Mouse (Mus musculus) lung, postnatal 4 days (tissue): ENCODE data around the gene Tle4.

ENCODE experiments used
- DNase-seq, 2 experiments: peaks; one replicate each; pipeline ENCODE4 v3.0.0; 2021

Gene Tle4

GRCm38 (mm10) chr19:14519186-14519585 is 78.7 kb downstream of the Tle4 start:
- DNase-seq: no peak

- peak in 1 of 2 experiments; percentile 31 for DNase-seq
Observed at GRCm38 (mm10) chr19:14518438-14519044, 79.3 kb downstream of the Tle4 start.

GRCm38 (mm10) chr19:14516420-14516819 is 81.4 kb downstream of the Tle4 start:
- no peak for DNase-seq

DNA sequence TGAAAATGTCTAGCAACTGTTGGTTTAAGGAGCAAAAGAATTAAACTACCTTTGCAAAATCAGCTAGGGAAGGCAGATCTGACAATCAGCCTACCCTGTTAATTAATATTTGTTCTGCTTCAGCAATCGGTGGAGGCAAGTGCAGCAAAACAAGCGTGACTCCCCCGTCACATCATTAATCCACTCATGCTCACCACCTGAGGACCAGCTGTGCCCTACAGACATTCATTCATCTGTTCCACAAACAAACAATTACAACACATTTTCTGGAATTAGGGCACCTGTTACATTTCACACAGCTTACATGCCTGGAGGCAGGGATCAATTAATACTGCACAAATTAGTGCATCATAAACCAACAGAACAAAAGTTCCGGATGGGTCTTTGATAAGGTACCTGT is 89.0 kb downstream of the Tle4 start:
- no peak for DNase-seq

DNA sequence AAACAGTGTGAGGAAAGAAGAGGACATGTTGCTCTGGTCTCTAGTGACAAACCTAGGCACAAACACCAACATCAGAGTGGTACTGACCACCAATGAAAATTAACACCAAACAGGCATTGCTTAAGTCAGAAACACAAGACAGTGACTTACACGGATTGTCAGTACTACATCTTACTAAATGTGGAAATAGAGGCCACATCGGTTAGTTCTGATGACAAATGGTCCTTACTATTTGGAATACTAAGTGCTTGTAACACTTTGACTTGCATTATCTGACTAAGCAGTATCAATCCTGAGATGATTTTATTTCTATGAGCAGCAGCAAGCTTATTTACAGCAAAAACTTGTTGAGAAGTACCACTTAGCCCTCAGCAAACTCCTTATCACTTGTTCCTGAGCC is 89.9 kb downstream of the Tle4 start:
- DNase-seq: no peak

DNA sequence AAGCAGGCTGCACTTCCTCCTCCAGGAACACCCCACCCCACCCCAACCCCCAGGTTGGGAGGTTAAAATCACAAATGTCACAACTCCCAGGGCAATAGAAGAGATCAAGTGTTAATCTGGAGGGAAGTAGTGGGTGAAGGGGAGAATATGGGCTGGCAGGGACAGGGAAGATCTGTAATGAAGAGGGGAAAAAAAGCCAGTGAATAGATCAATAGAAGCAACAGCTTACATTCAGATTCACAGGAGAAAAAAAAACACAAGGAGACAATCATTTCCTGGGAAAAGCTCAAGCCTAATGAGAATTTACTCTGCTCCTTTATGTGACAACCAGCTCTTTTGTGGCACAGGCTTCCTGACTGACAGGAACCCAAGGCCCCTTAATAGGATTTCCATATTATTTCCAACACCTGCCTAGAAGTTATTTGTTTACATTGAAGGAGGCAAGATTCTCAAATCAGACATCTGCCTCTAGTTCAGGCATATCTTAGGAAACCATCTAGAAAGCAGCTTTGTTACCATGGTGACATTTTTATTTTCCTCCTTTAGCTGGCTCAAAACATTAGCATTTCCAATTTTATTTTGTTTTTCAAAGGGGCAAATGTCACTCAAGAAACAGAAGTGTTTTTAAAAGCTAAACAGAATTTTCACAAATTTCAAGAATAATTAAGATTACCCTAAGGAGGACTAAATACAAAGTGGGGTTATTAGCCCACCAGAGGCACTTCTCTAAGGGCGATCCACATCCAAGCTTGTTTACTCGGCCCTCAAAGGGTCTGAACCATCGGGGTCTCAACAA is 90.8 kb downstream of the Tle4 start:
- no peak for DNase-seq

- no peak for DNase-seq
Observed at GRCm38 (mm10) chr19:14505885-14506548, 91.8 kb downstream of the Tle4 start.

DNA sequence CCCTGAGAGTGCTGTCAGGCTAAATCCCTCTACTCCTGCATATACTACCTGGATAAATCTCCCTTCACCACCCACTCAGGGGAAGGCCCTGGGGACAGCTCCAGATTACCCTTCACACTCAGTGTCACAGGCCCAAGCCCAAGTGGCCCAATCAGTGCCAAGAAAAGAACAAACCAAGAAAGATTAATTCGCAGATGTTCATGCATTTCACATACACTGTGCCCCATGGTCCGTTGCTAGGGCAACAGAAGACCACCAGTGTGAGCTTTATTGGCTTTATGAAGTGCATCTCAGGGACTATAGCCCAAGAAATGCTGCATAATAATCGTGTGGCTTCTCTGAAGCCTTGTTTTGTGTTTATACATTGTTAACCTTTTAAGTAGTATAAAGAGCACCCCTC is 92.5 kb downstream of the Tle4 start:
- DNase-seq: no peak

GRCm38 (mm10) chr19:14503862-14504261 is 94.0 kb downstream of the Tle4 start:
- DNase-seq: no peak

- no peak for DNase-seq
Observed at GRCm38 (mm10) chr19:14502234-14502633, 95.6 kb downstream of the Tle4 start.

DNA sequence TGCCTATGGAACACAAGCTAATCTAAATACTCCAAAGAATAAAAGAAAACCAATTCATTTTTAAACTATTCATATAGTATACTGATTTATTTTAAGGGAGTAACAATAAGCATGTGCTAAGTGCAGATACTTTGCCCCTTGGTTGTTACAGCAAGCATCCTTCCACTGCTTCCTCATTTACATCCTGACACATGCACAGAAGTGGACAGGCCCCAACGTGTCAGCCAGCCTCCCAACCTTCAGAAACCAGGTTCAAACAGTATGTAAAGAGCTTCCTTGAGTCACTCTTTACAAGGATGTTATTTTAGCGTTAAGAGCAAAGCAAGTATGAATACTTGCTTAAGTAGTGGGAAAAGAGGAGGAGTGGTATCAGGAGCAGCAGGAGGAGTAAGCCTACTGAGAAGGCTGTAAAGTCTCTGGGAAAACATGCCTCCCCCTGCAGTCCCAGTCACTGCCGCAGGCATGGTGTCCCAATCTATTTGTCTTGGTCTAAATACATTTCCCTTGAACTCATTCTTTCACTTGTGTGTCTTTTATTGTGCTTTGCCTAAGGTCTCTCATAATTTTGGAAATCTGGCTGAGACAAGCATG is 97.9 kb downstream of the Tle4 start:
- no peak for DNase-seq

- DNase-seq: no peak
Observed at GRCm38 (mm10) chr19:14493047-14493446, 104.8 kb downstream of the Tle4 start.

DNA sequence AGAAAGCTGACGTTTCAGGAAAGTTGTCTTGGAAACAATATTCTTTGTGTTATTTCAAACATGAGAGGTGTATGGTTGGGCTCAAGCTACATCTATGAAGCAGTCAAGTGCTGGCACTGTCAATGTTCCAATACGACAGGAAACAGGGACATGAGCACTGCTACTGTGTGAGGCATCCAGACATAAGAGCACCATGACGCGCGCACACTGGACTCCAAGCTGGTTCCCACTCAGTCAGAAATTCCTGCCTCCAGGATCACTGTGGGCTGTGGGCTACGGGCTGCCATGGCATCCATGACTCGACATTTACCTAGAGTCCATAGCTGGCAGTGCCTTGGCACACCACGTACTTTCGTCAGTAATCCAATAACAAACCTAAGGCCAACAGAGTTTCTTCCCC is 110.7 kb downstream of the Tle4 start:
- no peak for DNase-seq

GRCm38 (mm10) chr19:14485176-14485575 is 112.7 kb downstream of the Tle4 start:
- no peak for DNase-seq

- DNase-seq: no peak
Observed at GRCm38 (mm10) chr19:14482562-14483138, 115.2 kb downstream of the Tle4 start.

DNA sequence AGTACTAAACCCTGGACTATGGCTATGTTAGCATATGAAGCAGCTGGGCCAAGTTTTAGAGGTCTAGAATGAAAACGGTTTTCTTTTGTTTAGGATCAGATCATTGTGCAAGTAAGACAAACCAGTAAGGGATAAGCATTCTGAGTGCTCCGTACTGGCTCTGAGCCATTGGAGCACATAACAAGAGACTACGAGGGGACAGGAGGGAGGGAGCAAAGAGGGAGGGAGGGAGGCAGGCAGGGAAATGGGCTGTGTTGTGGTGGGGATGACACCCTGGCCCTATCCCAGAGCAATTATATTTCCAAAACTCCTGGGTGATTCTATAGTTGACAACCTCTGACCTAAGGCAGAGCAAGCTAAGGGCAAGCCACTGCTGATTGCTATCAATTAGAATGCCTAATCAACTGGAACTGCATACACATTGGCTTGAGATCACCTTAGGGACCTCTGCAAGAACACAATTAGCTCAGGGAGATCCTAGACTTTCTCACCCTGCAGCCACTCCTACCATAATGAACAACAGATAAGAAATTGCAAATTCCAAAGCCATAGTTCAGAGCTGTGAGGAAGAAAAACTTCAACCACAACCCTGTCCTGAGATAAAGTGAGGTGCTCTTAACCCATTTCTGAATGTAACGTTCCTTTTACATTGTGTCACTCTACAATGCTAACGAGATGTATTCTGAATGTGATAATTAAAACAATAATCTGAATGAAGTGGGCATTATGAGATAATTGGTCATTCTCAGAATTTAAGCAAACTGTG is 115.9 kb downstream of the Tle4 start:
- no peak for DNase-seq

GRCm38 (mm10) chr19:14479711-14480110 is 118.1 kb downstream of the Tle4 start:
- peak in 1 of 2 experiments; percentile 15 for DNase-seq

- no peak for DNase-seq
Observed at GRCm38 (mm10) chr19:14469325-14469724, 128.5 kb downstream of the Tle4 start.

GRCm38 (mm10) chr19:14468733-14469132 is 129.1 kb downstream of the Tle4 start:
- DNase-seq: no peak

- DNase-seq: no peak
Observed at GRCm38 (mm10) chr19:14466020-14466419, 131.8 kb downstream of the Tle4 start.

GRCm38 (mm10) chr19:14463281-14464079 is 134.4 kb downstream of the Tle4 start:
- no peak for DNase-seq

- no peak for DNase-seq
Observed at GRCm38 (mm10) chr19:14453486-14453885, 144.4 kb downstream of the Tle4 start.
